Mouse (Mus musculus): ENCODE data around the gene Lmf1. TPM values are rescaled to one million over a fixed set of nuclear protein-coding genes. Genes with fewer than 3 reads are reported as not detected.

The Lmf1 gene
- polyA plus RNA-seq, 1 experiment from 2014 or later: 13.4 TPM

- Histone ChIP-seq H3K4me2 (ENCODE audit: low read depth, low read length) (no peak overlapping the region), H3K4me1 (ENCODE audit: control insufficient read depth, low read depth, low read length) (no peaks in the 10 kb centered on the region), H3K9me3 (replicated peaks; ENCODE audit: control insufficient read depth, low read length) (no peaks in the 10 kb centered on the region), H3K4me3 (ENCODE audit: low read depth, low read length) (no peak overlapping the region), H3K9ac (ENCODE audit: low read depth, low read length) (no peak overlapping the region), H3K36me3 (ENCODE audit: control insufficient read depth, insufficient read depth) (no peaks in the 10 kb centered on the region), H3K27ac (ENCODE audit: low read length) (no peak overlapping the region), H3K27me3 (ENCODE audit: control insufficient read depth, insufficient read depth, low read depth, low read length) (no peaks in the 10 kb centered on the region)
- 66% methylated on average over 10 of the region's 10 CpGs for WGBS (ENCODE audit: insufficient replicate concordance)
- no peak for ATAC-seq (ENCODE audit: low read depth)
Observed at GRCm38 (mm10) chr17:25608821-25609505, 30.1 kb downstream of the Lmf1 start.

GRCm38 (mm10) chr17:25609506-25609828 is 30.6 kb downstream of the Lmf1 start:
- Histone ChIP-seq H3K4me3 (ENCODE audit: low read depth, low read length) (no peak overlapping the region), H3K27ac (ENCODE audit: low read length) (no peak overlapping the region), H3K27me3 (ENCODE audit: control insufficient read depth, insufficient read depth, low read depth, low read length) (no peaks in the 10 kb centered on the region), H3K9me3 (replicated peaks; ENCODE audit: control insufficient read depth, low read length) (no peaks in the 10 kb centered on the region), H3K4me1 (ENCODE audit: control insufficient read depth, low read depth, low read length) (no peaks in the 10 kb centered on the region), H3K4me2 (ENCODE audit: low read depth, low read length) (no peak overlapping the region), H3K36me3 (ENCODE audit: control insufficient read depth, insufficient read depth) (no peaks in the 10 kb centered on the region), H3K9ac (ENCODE audit: low read depth, low read length) (no peak overlapping the region)
- 66% methylated on average over 3 of the region's 3 CpGs for WGBS (ENCODE audit: insufficient replicate concordance)
- ATAC-seq (ENCODE audit: low read depth): no peak

DNA sequence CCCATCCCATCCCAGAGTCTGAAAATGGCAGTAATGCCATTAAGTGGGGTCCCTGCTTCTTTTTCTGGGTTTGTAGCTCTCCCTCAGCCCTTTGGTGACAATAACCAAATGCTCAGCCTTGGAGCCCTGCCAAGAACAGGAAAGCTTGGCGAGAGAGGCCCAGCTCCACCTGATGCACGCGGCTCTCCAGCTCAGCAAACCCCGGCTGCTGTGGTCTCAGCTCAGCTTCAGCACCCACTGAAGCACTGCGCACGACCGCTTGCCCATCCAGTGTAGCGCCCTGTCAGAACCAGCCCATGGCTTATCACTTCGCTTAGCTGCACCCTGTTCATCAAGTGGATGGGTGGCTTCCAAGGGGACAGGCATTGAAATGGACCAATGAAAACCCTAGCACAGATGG is 31.3 kb downstream of the Lmf1 start:
- H3K36me3 ChIP-seq (ENCODE audit: control insufficient read depth, insufficient read depth): no peaks in the 10 kb centered on the region
- H3K27me3 ChIP-seq (ENCODE audit: control insufficient read depth, insufficient read depth, low read depth, low read length): no peaks in the 10 kb centered on the region
- WGBS (ENCODE audit: insufficient replicate concordance): 64% methylated on average over 9 of the region's 9 CpGs
- H3K9ac ChIP-seq (ENCODE audit: low read depth, low read length): no peak overlapping the region; the same call in 1 of the 2 replicates
- H3K9me3 ChIP-seq (replicated peaks; ENCODE audit: control insufficient read depth, low read length): no peaks in the 10 kb centered on the region
- no peak overlapping the region for H3K27ac ChIP-seq (ENCODE audit: low read length)
- no peak for ATAC-seq (ENCODE audit: low read depth)
- no peak overlapping the region for H3K4me3 ChIP-seq (ENCODE audit: low read depth, low read length)
- no peaks in the 10 kb centered on the region for H3K4me1 ChIP-seq (ENCODE audit: control insufficient read depth, low read depth, low read length)
- no peak overlapping the region for H3K4me2 ChIP-seq (ENCODE audit: low read depth, low read length)

GRCm38 (mm10) chr17:25612537-25612936 is 33.7 kb downstream of the Lmf1 start:
- 77% methylated on average over 9 of the region's 9 CpGs for WGBS (ENCODE audit: insufficient replicate concordance)
- Histone ChIP-seq H3K4me3 (ENCODE audit: low read depth, low read length) (no peak overlapping the region), H3K36me3 (ENCODE audit: control insufficient read depth, insufficient read depth) (no peaks in the 10 kb centered on the region)

GRCm38 (mm10) chr17:25613323-25613722 is 34.4 kb downstream of the Lmf1 start:
- no peak for ATAC-seq (ENCODE audit: low read depth)
- no peak overlapping the region for H3K9ac ChIP-seq (ENCODE audit: low read depth, low read length)
- 82% methylated on average over 6 of the region's 6 CpGs for WGBS (ENCODE audit: insufficient replicate concordance)
- no peaks in the 10 kb centered on the region for H3K4me1 ChIP-seq (ENCODE audit: control insufficient read depth, low read depth, low read length)
- no peaks in the 10 kb centered on the region for H3K9me3 ChIP-seq (replicated peaks; ENCODE audit: control insufficient read depth, low read length)
- no peak overlapping the region for H3K4me3 ChIP-seq (ENCODE audit: low read depth, low read length)
- no peaks in the 10 kb centered on the region for H3K27me3 ChIP-seq (ENCODE audit: control insufficient read depth, insufficient read depth, low read depth, low read length)
- H3K4me2 ChIP-seq (ENCODE audit: low read depth, low read length): no peak overlapping the region
- H3K36me3 ChIP-seq (ENCODE audit: control insufficient read depth, insufficient read depth): no peaks in the 10 kb centered on the region
- no peak overlapping the region for H3K27ac ChIP-seq (ENCODE audit: low read length)

More at GRCm38 (mm10) chr17:25612537-25612936, 33.7 kb downstream of the Lmf1 start:
- no peak for ATAC-seq (ENCODE audit: low read depth)
- Histone ChIP-seq H3K9ac (ENCODE audit: low read depth, low read length) (no peak overlapping the region), H3K4me2 (ENCODE audit: low read depth, low read length) (no peak overlapping the region), H3K4me1 (ENCODE audit: control insufficient read depth, low read depth, low read length) (no peaks in the 10 kb centered on the region), H3K27ac (ENCODE audit: low read length) (no peak overlapping the region), H3K27me3 (ENCODE audit: control insufficient read depth, insufficient read depth, low read depth, low read length) (no peaks in the 10 kb centered on the region), H3K9me3 (replicated peaks; ENCODE audit: control insufficient read depth, low read length) (no peaks in the 10 kb centered on the region)

GRCm38 (mm10) chr17:25614723-25615510 is 36.0 kb downstream of the Lmf1 start:
- no peak for ATAC-seq (ENCODE audit: low read depth)
- Histone ChIP-seq H3K4me3 (ENCODE audit: low read depth, low read length) (no peak overlapping the region), H3K9ac (ENCODE audit: low read depth, low read length) (no peak overlapping the region), H3K36me3 (ENCODE audit: control insufficient read depth, insufficient read depth) (no peaks in the 10 kb centered on the region), H3K27ac (ENCODE audit: low read length) (no peak overlapping the region), H3K4me1 (ENCODE audit: control insufficient read depth, low read depth, low read length) (no peaks in the 10 kb centered on the region), H3K9me3 (replicated peaks; ENCODE audit: control insufficient read depth, low read length) (no peaks in the 10 kb centered on the region), H3K27me3 (ENCODE audit: control insufficient read depth, insufficient read depth, low read depth, low read length) (no peaks in the 10 kb centered on the region), H3K4me2 (ENCODE audit: low read depth, low read length) (no peak overlapping the region)
- 71% methylated on average over 10 of the region's 10 CpGs for WGBS (ENCODE audit: insufficient replicate concordance)

DNA sequence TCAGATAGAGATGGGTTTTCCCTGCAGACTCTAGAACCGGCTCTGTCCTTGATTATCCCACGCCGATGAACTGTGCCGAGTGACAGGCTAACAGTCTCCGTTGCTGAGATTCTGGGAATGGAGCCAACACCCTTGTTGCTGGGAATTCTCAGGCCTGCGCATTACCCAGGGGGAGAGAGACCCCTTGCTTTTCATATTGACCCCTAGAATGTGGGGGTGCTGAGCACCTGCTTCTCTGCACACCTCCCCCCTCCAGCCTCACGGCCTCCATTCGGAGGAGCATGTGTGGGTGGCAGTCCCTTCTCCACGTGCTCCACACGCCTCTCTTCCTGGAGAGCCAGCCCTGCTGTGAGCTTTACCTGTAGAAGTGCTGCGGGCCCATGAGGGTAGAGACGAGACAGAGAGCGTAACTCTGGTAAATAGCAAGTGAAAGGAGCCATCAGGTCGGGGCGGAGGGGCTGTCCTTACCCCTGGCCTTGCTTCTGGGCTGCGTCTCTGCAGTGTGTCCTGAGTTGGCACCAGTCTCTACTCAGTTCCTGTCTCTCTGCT is 39.7 kb downstream of the Lmf1 start:
- Histone ChIP-seq H3K27me3 (ENCODE audit: control insufficient read depth, insufficient read depth, low read depth, low read length) (no peaks in the 10 kb centered on the region), H3K4me1 (ENCODE audit: control insufficient read depth, low read depth, low read length) (no peaks in the 10 kb centered on the region), H3K36me3 (ENCODE audit: control insufficient read depth, insufficient read depth) (no peaks in the 10 kb centered on the region), H3K9ac (ENCODE audit: low read depth, low read length) (no peak overlapping the region), H3K4me3 (ENCODE audit: low read depth, low read length) (no peak overlapping the region), H3K9me3 (replicated peaks; ENCODE audit: control insufficient read depth, low read length) (no peaks in the 10 kb centered on the region), H3K27ac (ENCODE audit: low read length) (no peak overlapping the region), H3K4me2 (ENCODE audit: low read depth, low read length) (no peak overlapping the region)
- ATAC-seq (ENCODE audit: low read depth): no peak
- 74% methylated on average over 16 of the region's 16 CpGs for WGBS (ENCODE audit: insufficient replicate concordance)

- Histone ChIP-seq H3K4me2 (ENCODE audit: low read depth, low read length) (no peak overlapping the region), H3K36me3 (ENCODE audit: control insufficient read depth, insufficient read depth) (no peaks in the 10 kb centered on the region), H3K9ac (ENCODE audit: low read depth, low read length) (no peak overlapping the region), H3K27me3 (ENCODE audit: control insufficient read depth, insufficient read depth, low read depth, low read length) (no peaks in the 10 kb centered on the region), H3K9me3 (replicated peaks; ENCODE audit: control insufficient read depth, low read length) (no peaks in the 10 kb centered on the region), H3K4me1 (ENCODE audit: control insufficient read depth, low read depth, low read length) (no peaks in the 10 kb centered on the region), H3K27ac (ENCODE audit: low read length) (no peak overlapping the region), H3K4me3 (ENCODE audit: low read depth, low read length) (no peak overlapping the region)
- no peak for ATAC-seq (ENCODE audit: low read depth)
- 60% methylated on average over 4 of the region's 4 CpGs for WGBS (ENCODE audit: insufficient replicate concordance)
Observed at GRCm38 (mm10) chr17:25623441-25623840, 44.6 kb downstream of the Lmf1 start.

DNA sequence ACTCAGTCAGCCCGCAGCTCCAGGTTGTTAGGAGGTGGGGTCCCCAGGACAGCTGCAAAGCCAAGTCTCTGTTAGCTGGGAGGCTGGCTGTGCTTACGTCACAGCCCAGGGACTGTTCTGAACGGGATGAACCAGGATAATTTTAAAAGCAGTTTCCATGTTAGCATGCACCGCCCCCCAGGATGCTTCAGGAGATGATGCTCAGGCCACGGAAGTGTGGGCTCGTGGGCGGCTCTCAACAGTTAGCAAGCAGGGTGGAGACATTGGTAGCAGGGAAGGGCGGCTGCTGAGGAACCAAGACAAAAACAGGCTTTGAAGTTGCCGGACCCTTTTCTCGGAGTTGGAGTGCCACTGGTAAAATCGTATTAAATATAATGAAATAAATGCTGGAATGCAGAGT is 45.0 kb downstream of the Lmf1 start:
- Histone ChIP-seq H3K4me1 (ENCODE audit: control insufficient read depth, low read depth, low read length) (no peaks in the 10 kb centered on the region), H3K27me3 (ENCODE audit: control insufficient read depth, insufficient read depth, low read depth, low read length) (no peaks in the 10 kb centered on the region), H3K4me3 (ENCODE audit: low read depth, low read length) (no peak overlapping the region), H3K9ac (ENCODE audit: low read depth, low read length) (no peak overlapping the region), H3K27ac (ENCODE audit: low read length) (no peak overlapping the region), H3K36me3 (ENCODE audit: control insufficient read depth, insufficient read depth) (no peaks in the 10 kb centered on the region), H3K4me2 (ENCODE audit: low read depth, low read length) (no peak overlapping the region), H3K9me3 (replicated peaks; ENCODE audit: control insufficient read depth, low read length) (no peaks in the 10 kb centered on the region)
- no peak for ATAC-seq (ENCODE audit: low read depth)
- WGBS (ENCODE audit: insufficient replicate concordance): 76% methylated on average over 11 of the region's 11 CpGs

Data from liver, embryonic 16.5 days (tissue).